Mouse (Mus musculus) heart, postnatal 10 days (tissue): ENCODE data around the gene Sema5a. TPM values are rescaled to one million over a fixed set of nuclear protein-coding genes. Genes with fewer than 3 reads are reported as not detected.
A peak's percentile ranks its signal among the peaks of the same experiment; 100 is the strongest.

Experiments used
- DNase-seq, 2 experiments: peaks; one replicate each; pipeline ENCODE4 v3.0.0; 2021
- intact Hi-C: fragments of 180-260 bp; cut with DNase I; formaldehyde crosslinking; loops from one replicate; pipeline ENCODE4 v1.15.1; 2025
- total RNA-seq, 2 experiments: library from RNA; stranded (reverse); gene quantifications; 2 replicates each; pipeline ENCODE4 v1.2.3; 2021

The Sema5a gene
- total RNA-seq, 2 experiments from 2014 or later = 22.4 to 25.0 TPM

GRCm38 (mm10) chr15:32427188-32427924 is 182.7 kb downstream of the Sema5a start:
- DNase-seq = no peak
- intact Hi-C loops = no loop called here

DNA sequence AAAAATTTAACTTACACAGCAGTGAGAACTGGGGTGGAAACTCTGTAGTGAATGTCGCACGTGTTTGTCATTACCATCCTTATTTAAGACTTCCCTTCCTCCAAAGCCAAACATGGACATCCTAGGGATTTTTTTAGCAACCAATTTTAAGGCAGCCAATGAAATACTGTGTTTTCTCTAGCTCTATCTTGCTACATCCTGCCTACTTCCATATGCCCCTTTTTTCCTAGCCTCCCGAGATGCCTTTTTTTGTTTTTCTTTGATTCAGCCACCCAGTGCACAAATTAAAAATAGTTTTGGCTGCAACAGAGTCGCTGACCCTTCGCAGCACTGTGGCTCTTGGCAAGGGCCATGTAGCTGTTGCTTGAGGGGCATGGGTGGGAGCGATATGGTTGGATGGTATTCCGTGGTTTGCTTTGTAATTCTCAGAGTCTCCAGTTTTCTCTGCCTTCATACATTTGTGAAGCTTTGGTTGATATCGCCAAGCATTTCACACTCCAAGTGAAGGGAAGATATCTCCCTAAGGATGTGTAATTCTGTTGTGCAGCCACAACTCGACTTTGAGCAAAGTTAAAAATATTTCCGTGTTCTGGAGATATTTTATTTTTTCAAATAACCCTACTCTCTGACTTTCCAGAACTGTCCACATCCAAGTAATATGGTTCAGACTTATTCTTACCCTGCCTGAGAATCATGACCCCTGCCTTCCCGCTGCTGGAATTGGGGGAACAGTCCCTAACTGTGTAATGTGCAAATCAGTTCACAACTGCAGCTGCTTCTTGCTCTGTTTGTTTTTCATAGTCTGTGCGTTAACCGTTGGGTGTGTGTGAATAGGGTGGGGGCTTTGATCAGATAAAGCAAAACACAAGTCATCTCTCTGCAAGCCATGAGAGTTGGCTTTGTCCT is 188.6 kb downstream of the Sema5a start:
- DNase-seq = no peak
- intact Hi-C loops = loop anchor here (10.0 kb wide), 1 partner anchor 818 kb away; no protein-coding TSS in a partner anchor

GRCm38 (mm10) chr15:32433833-32434155 is 189.2 kb downstream of the Sema5a start:
- DNase-seq = no peak
- intact Hi-C loops = loop anchor here (10.0 kb wide), 1 partner anchor 819 kb away; no protein-coding TSS in a partner anchor

GRCm38 (mm10) chr15:32434274-32434673 is 189.7 kb downstream of the Sema5a start:
- intact Hi-C loops = loop anchor here (10.0 kb wide), 1 partner anchor 819 kb away; no protein-coding TSS in a partner anchor
- no peak for DNase-seq

GRCm38 (mm10) chr15:32437654-32438053 is 193.0 kb downstream of the Sema5a start:
- peak; percentile 70 to 84 for DNase-seq
- intact Hi-C loops = loop anchor here (1.0 to 10.0 kb wide), 5 partner anchors 130 to 823 kb away; no protein-coding TSS in a partner anchor

DNA sequence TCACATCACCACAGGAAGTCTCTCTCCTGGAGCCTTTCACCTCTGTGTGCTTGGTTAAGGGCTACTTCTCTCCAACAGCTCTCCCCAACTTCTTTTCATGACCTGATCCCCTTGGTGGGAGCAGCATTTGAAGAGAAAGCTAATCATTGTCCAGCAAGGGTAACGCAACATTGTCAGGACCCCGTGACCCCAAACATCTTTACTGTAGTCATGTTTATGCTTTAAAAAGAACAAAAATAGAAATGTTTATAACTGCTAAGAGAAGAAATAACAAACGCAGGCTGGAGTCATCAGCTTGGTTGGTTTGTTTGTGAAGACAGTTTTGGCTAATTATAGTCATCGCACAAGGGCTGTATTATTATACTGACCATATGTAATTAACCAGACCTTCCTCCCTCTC is 198.1 kb downstream of the Sema5a start:
- no peak for DNase-seq
- intact Hi-C loops = no loop called here

- no peak for DNase-seq
- intact Hi-C loops = no loop called here
Measured at GRCm38 (mm10) chr15:32447558-32448349, 203.1 kb downstream of the Sema5a start.

GRCm38 (mm10) chr15:32459046-32459445 is 214.4 kb downstream of the Sema5a start:
- DNase-seq = no peak
- intact Hi-C loops = no loop called here

DNA sequence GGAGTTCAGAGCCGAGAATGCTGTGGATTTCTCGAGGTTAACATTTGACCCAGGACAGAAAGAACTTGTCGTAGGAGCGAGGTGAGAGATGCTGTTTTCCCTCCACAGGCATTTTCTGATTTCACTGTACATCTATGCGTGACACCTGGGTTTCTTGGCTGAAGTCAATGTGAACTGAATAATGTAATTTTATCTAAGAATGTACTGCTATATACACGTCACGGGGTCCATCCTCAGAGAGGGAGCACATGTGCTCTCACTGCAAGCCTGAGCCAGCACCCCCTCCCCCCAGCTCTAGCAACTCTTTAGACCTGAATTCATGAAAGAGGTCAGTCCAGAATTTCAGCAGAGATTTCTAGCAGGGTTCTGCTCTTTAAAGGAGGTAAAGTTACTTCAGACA is 215.6 kb downstream of the Sema5a start:
- intact Hi-C loops = no loop called here
- DNase-seq = no peak

- intact Hi-C loops = no loop called here
Measured at GRCm38 (mm10) chr15:32471480-32472050, 227.0 kb downstream of the Sema5a start.

DNA sequence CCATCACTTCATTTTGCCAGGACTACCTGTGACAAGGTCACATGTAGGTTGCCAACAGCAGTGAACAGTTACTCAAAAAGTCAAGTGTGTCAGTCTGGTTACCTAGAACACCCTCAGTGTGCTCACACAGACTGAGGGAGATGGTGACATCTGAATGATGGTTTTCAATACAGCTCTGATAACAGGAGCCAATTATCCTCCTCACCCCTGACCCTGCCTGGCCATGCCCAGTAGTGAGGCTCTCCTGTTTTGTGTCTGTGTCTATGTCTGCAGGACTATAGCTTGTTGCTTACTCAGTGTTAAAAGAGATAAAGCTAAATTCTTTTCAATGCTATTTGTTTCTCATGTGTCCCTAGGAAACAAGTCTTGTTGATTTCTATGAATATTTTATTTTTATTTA is 236.1 kb downstream of the Sema5a start:
- intact Hi-C loops = no loop called here
- DNase-seq = no peak

More at GRCm38 (mm10) chr15:32471480-32472050, 227.0 kb downstream of the Sema5a start:
- no peak for DNase-seq

GRCm38 (mm10) chr15:32485064-32485964 is 240.7 kb downstream of the Sema5a start:
- intact Hi-C loops = no loop called here

GRCm38 (mm10) chr15:32487968-32488367 is 243.4 kb downstream of the Sema5a start:
- DNase-seq = no peak
- intact Hi-C loops = no loop called here

More at GRCm38 (mm10) chr15:32485064-32485964, 240.7 kb downstream of the Sema5a start:
- DNase-seq = no peak

- intact Hi-C loops = no loop called here
- DNase-seq = no peak
Measured at GRCm38 (mm10) chr15:32494219-32494618, 249.6 kb downstream of the Sema5a start.

DNA sequence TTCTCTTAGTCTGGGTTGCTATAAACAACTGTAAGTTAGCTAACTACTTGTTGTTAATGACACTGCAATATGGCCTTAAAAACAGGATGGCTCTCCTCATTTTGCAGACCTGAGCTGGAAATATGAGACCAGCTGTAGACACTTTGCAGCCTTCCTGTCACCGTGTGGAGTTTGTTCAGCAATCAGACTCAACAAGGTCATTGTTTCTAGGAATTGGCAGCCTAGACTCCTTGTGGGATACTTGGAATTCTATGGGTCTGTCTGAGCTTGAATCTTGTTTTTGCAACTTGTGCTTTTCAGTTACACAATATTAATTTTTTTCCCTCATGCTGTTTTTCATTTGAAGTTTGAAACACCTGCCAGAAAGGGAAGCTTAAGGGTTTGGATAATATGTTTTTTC is 250.3 kb downstream of the Sema5a start:
- DNase-seq = peak in 1 of 2 experiments; percentile 13
- intact Hi-C loops = no loop called here

GRCm38 (mm10) chr15:32496880-32497279 is 252.3 kb downstream of the Sema5a start:
- no peak for DNase-seq
- intact Hi-C loops = no loop called here

DNA sequence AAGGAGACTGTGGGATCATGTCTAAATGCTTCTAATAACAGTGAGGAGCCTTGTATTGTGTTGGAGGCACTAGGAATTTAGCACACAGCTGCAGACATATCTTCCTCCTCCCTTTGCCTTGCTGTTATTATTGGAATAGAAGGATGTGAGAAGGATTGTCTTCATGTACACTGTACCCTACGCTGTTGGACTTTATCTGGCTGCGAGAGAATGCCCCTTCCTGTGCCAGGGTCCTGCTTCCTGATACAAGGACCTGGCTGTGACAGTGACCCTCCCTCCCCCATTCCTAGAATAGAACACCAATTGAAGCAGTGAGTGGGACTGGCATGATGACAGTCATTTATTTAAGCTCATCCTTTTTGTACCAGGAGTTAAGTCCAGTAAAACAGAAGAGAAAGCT is 261.3 kb downstream of the Sema5a start:
- intact Hi-C loops = no loop called here
- peak in 1 of 2 experiments; percentile 45 for DNase-seq

DNA sequence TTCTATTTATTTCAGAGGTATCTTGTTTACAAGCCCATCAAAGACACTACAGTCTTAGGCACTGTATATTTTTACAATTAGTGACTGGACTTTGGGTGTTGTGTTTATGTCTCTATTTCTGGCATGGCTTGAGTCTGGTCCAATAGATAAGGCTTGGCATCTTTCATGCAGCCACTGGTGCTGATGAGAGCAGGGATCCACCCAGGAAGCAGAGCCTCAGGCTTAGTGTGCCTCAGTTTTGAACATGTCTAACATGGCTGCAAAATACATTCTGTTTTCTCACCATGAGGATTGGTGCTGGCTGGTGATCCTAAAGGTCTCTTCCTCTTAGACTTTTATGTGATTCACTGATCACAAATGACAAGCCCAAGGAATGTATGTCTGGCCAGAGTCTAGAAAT is 263.7 kb downstream of the Sema5a start:
- peak in 1 of 2 experiments; percentile 12 for DNase-seq
- intact Hi-C loops = no loop called here

- intact Hi-C loops = no loop called here
- DNase-seq = no peak
Measured at GRCm38 (mm10) chr15:32514877-32515276, 270.3 kb downstream of the Sema5a start.
